Mouse (Mus musculus) bone marrow, adult 2 months (tissue): ENCODE measurements around the gene Mypn.

Source experiments
- CTCF ChIP-seq: fragments of 200-500 bp; IDR thresholded peaks from 2 replicates; pipeline ENCODE4 v1.5.1; 2011; ENCODE audit warnings: low read length, control low read depth; ENCODE audit not compliant: control insufficient read depth, insufficient read depth
- POLR2A ChIP-seq: fragments of 200-500 bp; IDR thresholded peaks from 2 replicates; pipeline ENCODE4 v1.6.1; 2011; ENCODE audit warnings: low read depth, mild to moderate bottlenecking, control low read depth, low read length, borderline replicate concordance; ENCODE audit not compliant: control insufficient read depth

DNA sequence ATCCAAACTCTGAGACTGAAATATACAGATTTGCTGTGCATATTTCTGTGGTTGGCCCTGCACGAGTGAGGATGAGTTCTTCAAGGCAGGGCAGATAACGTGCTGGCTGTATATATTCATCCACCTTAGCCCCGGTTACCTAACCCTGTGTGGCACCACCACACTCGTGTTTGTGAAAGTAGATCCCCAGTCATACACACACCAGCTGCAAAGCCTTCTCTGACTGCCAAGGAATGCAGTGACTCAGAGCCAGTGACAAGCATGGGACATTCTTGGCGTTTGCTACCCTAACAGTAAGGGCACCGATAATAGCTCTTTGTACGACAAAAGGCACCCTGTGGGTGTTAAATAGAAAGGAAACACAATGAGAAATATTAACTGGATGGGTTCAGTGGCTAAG lies 75.5 kb downstream of the Mypn start:
- no peak for TF ChIP-seq CTCF
- TF ChIP-seq POLR2A, result no peak
